Mouse (Mus musculus) lung, embryonic 14.5 days (tissue): ENCODE data around the gene Prkag3. TPM values are rescaled to one million over a fixed set of nuclear protein-coding genes. Genes with fewer than 3 reads are reported as not detected.

Experiments
- ATAC-seq: fragments of 200-750 bp; cut with Nextera tagmentation; 2 replicates; pipeline ENCODE4 v1.8.0; 2017; ENCODE audit warnings: mild to moderate bottlenecking, moderate TSS enrichment, moderate library complexity; ENCODE audit not compliant: insufficient read depth
- DNase-seq: peaks from one replicate; pipeline ENCODE4 v3.0.0-alpha.2; 2015
- H3K27ac ChIP-seq: fragments of 300-500 bp; sonication (generic); 2 replicates; pipeline ENCODE4 v1.5.1; 2014; ENCODE audit warnings: low read depth, mild to moderate bottlenecking, moderate library complexity
- H3K27me3 ChIP-seq: fragments of 300-500 bp; sonication (generic); 2 replicates; pipeline ENCODE4 v1.6.1; 2014; ENCODE audit warnings: low read length, control low read depth; ENCODE audit not compliant: insufficient read depth
- H3K36me3 ChIP-seq: fragments of 300-500 bp; sonication (generic); 2 replicates; pipeline ENCODE4 v1.6.1; 2014; ENCODE audit warnings: control low read depth; ENCODE audit not compliant: insufficient read depth
- H3K4me1 ChIP-seq: fragments of 300-500 bp; sonication (generic); 2 replicates; pipeline ENCODE4 v1.6.1; 2014; ENCODE audit warnings: antibody characterized with exemption, control low read depth; ENCODE audit not compliant: insufficient read depth
- H3K4me2 ChIP-seq: fragments of 300-500 bp; sonication (generic); 2 replicates; pipeline ENCODE4 v1.6.1; 2014; ENCODE audit warnings: mild to moderate bottlenecking
- H3K4me3 ChIP-seq: fragments of 300-500 bp; sonication (generic); 2 replicates; pipeline ENCODE4 v1.5.1; 2014; ENCODE audit warnings: low read depth, low read length
- H3K9ac ChIP-seq: fragments of 300-500 bp; sonication (generic); 2 replicates; pipeline ENCODE4 v1.6.1; 2014
- H3K9me3 ChIP-seq: fragments of 300-500 bp; sonication (generic); 2 replicates; pipeline ENCODE4 v1.6.1; 2016; ENCODE audit warnings: low read depth, low read length, control low read depth
- CTCF ChIP-seq: IDR thresholded peaks from 2 replicates; pipeline ENCODE4 v1.5.1; 2016; ENCODE audit warnings: antibody characterized with exemption, low read depth
- WGBS: fragments of 180-500 bp; shearing (Covaris S2); extraction: QIAGEN DNeasy Blood & Tissue Kit; methylation state at CpG from one replicate; pipeline ENCODE4 v1.1.7; 2014; 5-methylcytosine and 5-hydroxymethylcytosine counted together
- polyA plus RNA-seq: library from polyadenylated mRNA; unstranded; fragments of >200 nt; fragmentation: Nextera tagmentation; extraction: Ambion mirVana; gene quantifications from 2 replicates; pipeline ENCODE4 v1.2.1, GENCODE M21; 2014

Gene Prkag3
- polyA plus RNA-seq, 1 experiment from 2014 or later, result 0.29 TPM

DNA sequence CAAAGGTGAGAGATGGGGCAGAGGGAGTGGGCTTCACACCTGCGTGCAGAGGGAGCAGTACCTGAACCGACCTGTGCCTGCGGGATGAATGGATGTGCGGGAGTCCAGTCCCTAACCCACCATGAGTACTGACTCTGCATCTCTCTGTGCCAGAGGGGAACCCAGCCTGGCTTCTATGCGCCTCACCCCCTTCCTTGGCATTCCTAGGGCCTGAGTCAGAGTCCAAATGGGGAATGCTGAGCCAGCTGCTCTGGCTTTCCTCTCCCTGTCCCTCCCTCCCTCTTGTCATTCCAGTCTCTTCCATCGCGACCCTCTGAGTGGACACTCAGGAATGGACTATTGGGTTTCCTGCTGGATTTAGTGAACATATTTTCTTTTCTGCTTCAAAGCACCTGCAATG is 280 bp upstream of the Prkag3 start:
- H3K27me3 ChIP-seq, result peaks cover 12% of the 10 kb centered on the region; the same call in 1 of the 2 replicates
- DNase-seq, result peak; percentile 69
- H3K4me2 ChIP-seq, result peak overlapping the region; percentile 54
- no peak overlapping the region for H3K9ac ChIP-seq
- no peaks in the 10 kb centered on the region for H3K9me3 ChIP-seq
- H3K36me3 ChIP-seq, result no peaks in the 10 kb centered on the region
- H3K27ac ChIP-seq, result no peak overlapping the region
- no peak overlapping the region for H3K4me3 ChIP-seq
- H3K4me1 ChIP-seq, result no peaks in the 10 kb centered on the region
- no peak for TF ChIP-seq CTCF
- ATAC-seq, result peak; percentile 87; the same call in 1 of the 2 replicates
- WGBS, result 47% methylated on average over 7 of the region's 7 CpGs

DNA sequence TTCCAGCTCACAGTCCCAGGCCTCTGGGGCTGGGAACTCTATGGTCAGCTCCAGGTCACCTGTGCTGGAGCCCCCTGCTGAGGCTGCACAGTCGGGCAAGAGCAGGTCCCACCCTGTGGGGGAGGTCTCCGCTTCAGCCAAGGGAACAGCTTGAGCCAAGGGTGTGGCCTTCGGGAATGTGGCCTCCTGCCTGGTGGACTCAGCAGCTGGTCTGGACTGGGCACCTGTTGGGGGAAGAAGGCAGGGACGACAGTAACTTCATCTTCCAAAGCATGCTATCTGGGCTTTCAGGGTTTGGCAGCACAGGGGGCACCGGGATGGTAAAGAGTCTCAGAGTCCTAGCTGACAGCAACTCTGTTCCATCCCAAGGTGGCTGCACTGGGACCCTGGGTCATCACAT is 1.7 kb downstream of the Prkag3 start:
- Histone ChIP-seq H3K4me3 (no peak overlapping the region), H3K27ac (no peak overlapping the region), H3K36me3 (no peaks in the 10 kb centered on the region), H3K4me2 (no peak overlapping the region), H3K9me3 (no peaks in the 10 kb centered on the region), H3K4me1 (no peaks in the 10 kb centered on the region), H3K27me3 (peaks cover 12% of the 10 kb centered on the region; the same call in 1 of the 2 replicates), H3K9ac (no peak overlapping the region)
- no peak for TF ChIP-seq CTCF
- WGBS, result 68% methylated on average over 5 of the region's 5 CpGs
- ATAC-seq (no peak), DNase-seq (no peak)

DNA sequence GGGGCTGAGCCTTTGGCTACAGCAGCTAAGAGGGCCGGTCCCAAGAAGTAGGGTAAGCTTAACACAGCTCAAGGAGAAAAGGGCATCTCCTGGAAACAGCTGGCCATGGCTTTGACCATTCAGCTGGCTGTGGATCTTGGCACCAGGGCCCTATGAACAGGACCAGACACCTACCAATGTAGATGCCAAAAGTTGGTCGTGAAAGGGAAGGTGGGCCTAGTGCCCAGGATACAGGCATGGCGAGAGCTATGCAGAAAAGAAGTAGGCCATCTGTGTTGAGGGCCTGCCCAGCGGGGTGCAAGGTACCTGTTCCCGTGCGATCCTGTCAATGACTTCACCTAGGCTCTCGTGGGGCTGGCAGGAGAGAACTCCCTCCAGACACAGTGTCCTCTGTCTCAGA is 8.2 kb downstream of the Prkag3 start:
- H3K27me3 ChIP-seq, result no peaks in the 10 kb centered on the region
- no peak for DNase-seq
- no peak overlapping the region for H3K27ac ChIP-seq
- H3K36me3 ChIP-seq, result no peaks in the 10 kb centered on the region
- no peaks in the 10 kb centered on the region for H3K9me3 ChIP-seq
- H3K4me2 ChIP-seq, result no peak overlapping the region
- WGBS, result 70% methylated on average over 7 of the region's 7 CpGs
- TF ChIP-seq CTCF, result no peak
- no peak for ATAC-seq
- no peak overlapping the region for H3K9ac ChIP-seq
- H3K4me1 ChIP-seq, result no peaks in the 10 kb centered on the region
- H3K4me3 ChIP-seq, result no peak overlapping the region

DNA sequence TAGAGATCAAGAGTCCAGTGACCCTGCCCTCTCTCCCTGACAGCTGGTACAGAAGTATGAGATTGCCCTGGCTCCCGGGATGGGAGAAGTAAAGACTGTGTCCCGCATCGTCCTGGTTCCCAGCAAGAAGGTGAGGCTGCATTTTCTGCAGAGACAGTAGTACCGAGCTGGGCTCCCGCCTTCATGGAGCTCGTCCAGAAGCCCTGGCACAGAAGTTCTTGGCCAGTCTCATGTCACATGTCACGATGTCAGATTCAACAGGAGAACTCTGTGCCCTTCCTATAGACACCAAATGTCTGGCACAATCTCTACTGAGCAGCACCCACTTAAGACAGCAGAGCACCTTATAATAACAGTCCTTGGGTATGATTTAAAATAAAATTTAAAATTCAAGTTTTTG is 11.5 kb downstream of the Prkag3 start:
- Histone ChIP-seq H3K4me2 (no peak overlapping the region), H3K9ac (no peak overlapping the region), H3K36me3 (no peaks in the 10 kb centered on the region), H3K27me3 (no peaks in the 10 kb centered on the region), H3K27ac (no peak overlapping the region), H3K9me3 (no peaks in the 10 kb centered on the region), H3K4me1 (no peaks in the 10 kb centered on the region), H3K4me3 (no peak overlapping the region)
- TF ChIP-seq CTCF, result no peak
- WGBS, result 84% methylated on average over 7 of the region's 7 CpGs
- no peak for ATAC-seq
- DNase-seq, result no peak

DNA sequence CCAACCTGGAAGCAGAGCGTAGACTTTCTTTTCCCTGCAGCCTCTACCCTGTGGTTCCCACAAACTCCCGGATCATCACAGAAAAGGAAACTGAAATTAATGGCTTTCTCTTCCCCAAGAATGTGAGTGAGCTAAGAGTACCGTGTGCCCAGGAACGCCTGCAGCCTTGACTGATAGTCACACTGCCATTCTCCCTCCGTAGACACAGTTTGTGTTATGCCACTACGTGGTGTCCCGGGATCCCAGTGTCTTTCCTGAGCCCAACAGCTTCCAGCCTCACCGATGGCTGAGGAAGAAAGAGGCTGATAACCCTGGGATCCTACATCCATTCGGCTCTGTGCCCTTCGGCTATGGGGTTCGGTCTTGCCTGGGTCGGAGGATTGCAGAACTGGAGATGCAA is 12.0 kb downstream of the Prkag3 start:
- no peaks in the 10 kb centered on the region for H3K9me3 ChIP-seq
- no peaks in the 10 kb centered on the region for H3K36me3 ChIP-seq
- H3K4me3 ChIP-seq, result no peak overlapping the region
- no peak overlapping the region for H3K27ac ChIP-seq
- no peak for DNase-seq
- ATAC-seq, result no peak
- no peaks in the 10 kb centered on the region for H3K27me3 ChIP-seq
- H3K9ac ChIP-seq, result no peak overlapping the region
- no peak for TF ChIP-seq CTCF
- no peak overlapping the region for H3K4me2 ChIP-seq
- 76% methylated on average over 12 of the region's 12 CpGs for WGBS
- H3K4me1 ChIP-seq, result no peaks in the 10 kb centered on the region

DNA sequence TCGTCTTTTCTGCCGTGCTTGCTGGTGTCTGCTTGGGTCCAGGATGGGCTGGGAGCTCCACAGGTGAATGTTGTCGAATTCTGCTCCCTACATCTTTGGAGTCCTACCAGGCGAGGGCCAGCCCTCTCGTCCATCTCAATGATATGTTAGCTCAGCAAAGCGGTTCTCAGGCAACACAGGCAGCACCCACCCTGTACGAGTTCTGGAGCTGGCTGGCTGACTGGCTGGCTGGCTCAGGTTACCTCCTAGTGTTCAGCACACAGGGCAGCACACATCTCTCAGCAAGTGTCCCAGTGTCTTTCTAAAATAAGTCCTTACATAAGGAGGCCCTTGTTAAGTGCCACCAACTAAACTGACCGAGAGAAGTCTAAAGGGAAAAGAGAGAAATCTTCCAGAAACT is 20.6 kb downstream of the Prkag3 start:
- Histone ChIP-seq H3K9ac (no peak overlapping the region), H3K4me1 (no peaks in the 10 kb centered on the region), H3K36me3 (no peaks in the 10 kb centered on the region), H3K4me2 (no peak overlapping the region), H3K4me3 (no peak overlapping the region), H3K27me3 (no peaks in the 10 kb centered on the region), H3K27ac (no peak overlapping the region), H3K9me3 (no peaks in the 10 kb centered on the region)
- WGBS, result 59% methylated on average over 8 of the region's 8 CpGs
- TF ChIP-seq CTCF, result no peak
- no peak for ATAC-seq
- no peak for DNase-seq

DNA sequence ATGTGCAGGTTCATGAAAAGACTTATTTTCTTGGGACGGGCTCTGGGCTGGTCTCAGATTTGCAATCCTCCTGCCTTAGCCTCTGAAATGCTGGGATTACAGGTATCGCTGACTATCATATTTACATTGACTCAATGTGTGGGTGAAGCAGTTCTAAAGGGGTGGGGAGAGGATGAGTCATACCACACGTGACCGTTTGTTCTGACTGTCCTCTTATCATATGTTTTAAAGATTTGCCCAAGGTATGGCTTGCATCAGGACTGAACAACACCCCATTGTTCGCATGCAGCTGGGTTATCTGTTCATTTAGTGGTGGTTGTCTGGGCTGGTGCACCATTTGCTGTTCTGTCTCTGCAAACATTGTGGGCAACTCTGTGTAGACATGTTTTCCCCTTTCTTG is 22.3 kb downstream of the Prkag3 start:
- no peak for TF ChIP-seq CTCF
- WGBS, result 56% methylated on average over 5 of the region's 5 CpGs
- Histone ChIP-seq H3K27ac (no peak overlapping the region), H3K9ac (no peak overlapping the region), H3K4me2 (no peak overlapping the region), H3K27me3 (no peaks in the 10 kb centered on the region), H3K4me1 (no peaks in the 10 kb centered on the region), H3K36me3 (no peaks in the 10 kb centered on the region), H3K9me3 (no peaks in the 10 kb centered on the region), H3K4me3 (no peak overlapping the region)
- DNase-seq (no peak), ATAC-seq (no peak)

DNA sequence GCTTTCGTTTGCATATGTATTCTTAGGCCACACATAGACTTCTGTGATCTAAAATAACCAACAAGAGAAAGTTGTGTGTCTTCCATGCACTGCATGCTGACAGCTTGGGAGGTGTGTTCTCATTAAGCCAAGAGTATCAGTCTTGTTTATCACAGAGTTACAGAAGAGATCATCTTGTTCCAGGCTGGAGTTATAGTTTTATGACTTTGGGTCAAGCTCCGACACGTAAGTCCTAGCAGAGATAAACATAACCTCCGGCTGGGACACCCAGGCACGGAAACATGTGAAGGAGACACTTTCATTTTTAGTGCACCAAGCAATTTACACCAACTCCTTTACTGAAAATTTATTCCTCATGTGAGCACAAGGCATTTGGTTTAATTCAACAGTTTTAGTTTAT is 22.9 kb downstream of the Prkag3 start:
- no peak overlapping the region for H3K27ac ChIP-seq
- WGBS, result 45% methylated on average over 5 of the region's 5 CpGs

More for the DNA sequence above, 22.9 kb downstream of the Prkag3 start:
- ATAC-seq (no peak), DNase-seq (no peak)
- Histone ChIP-seq H3K36me3 (no peaks in the 10 kb centered on the region), H3K27me3 (no peaks in the 10 kb centered on the region), H3K4me3 (no peak overlapping the region), H3K4me2 (no peak overlapping the region), H3K9ac (no peak overlapping the region), H3K4me1 (no peaks in the 10 kb centered on the region), H3K9me3 (no peaks in the 10 kb centered on the region)
- TF ChIP-seq CTCF, result no peak
